Mouse (Mus musculus) left cerebral cortex, adult 9 months (tissue): ENCODE results near the gene Dgki.
A peak's percentile ranks its signal among the peaks of the same experiment; 100 is the strongest.

Source experiments
- DNase-seq, 2 experiments: peaks; one replicate each; pipeline ENCODE4 v3.0.0; 2022; ENCODE audit warnings: low spot score in 2 of 2

The Dgki gene

GRCm38 (mm10) chr6:36858258-36859041 lies 441.5 kb downstream of the Dgki start:
- no peak for DNase-seq

GRCm38 (mm10) chr6:36857627-36858257 lies 442.2 kb downstream of the Dgki start:
- no peak for DNase-seq

DNA sequence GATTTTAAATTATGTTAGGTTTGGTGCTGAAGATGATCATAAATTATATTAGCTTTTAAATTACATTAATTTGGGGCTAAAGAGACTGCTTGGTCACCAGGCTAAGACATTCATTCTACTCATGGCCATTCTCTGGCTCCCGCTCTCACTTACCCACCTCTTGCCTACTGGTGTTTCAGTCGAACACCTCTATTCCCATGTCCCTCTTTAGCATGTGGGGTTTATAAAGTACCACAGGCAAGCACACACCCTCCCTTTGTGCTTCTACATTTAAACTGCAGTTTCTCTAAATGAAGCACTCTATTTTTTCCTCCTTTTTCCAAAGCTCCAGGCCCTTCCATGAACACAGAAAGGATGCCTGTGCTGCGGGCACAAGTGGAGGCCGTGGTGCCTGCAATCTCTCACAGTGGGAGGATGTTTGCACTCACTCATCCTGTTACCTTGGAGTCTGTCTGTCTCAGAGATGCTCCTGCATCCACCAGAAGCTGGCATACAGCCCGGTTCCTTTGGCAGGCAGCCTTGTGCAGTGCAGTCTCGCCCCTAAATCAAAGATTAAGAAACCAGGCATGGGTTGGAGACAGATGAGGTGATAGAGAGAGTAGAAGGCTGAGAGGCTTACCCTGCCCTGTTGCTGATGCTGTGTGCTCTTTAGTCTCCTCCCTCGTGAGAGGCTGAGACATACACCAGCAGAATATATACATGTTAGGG lies 449.4 kb downstream of the Dgki start:
- peak; percentile 73 to 92 for DNase-seq

- no peak for DNase-seq
These were observed 454.7 kb downstream of the Dgki start for GRCm38 (mm10) chr6:36845288-36845687.

DNA sequence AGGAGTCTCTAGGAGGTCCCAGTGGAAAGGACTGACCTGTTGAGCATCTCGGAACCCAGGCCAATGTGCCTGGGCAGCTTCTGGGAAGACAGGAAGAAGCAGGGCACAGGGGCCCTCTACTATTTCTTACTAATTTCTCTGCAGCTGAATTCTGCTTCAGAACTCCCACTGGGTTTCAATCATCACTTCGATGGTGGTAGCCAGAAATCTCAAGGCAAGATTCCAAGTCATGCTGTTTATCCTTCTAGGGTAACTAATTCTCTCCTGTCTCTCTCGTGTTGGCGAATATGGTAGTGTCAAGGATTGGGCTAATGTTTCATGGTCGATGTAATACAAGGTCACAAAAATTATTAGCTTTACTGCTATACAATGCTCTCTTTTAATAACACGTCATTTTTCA lies 455.7 kb downstream of the Dgki start:
- DNase-seq: peak in 1 of 2 experiments; percentile 42

DNA sequence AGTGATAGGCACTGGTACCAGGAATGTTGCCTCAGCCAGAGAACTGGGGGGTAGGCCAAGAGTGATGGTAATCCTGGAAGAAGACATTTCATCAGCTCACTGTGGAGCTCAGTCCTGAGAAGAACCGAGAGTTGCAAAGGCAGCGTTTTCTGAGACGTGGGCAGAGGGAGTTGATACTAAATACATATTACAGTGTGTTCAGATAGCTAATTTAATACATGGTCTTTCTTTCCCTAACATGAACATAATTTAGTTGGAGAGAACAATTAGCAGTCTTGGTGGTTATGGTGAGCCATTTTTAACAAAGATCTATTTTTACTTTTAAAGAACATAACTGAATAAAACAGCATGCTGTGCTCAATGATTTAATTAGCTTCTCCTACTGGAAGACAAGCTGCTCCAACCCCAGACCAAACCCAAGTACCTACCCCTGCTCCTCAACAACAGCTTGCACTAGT lies 456.9 kb downstream of the Dgki start:
- DNase-seq: peak; percentile 53 to 55

DNA sequence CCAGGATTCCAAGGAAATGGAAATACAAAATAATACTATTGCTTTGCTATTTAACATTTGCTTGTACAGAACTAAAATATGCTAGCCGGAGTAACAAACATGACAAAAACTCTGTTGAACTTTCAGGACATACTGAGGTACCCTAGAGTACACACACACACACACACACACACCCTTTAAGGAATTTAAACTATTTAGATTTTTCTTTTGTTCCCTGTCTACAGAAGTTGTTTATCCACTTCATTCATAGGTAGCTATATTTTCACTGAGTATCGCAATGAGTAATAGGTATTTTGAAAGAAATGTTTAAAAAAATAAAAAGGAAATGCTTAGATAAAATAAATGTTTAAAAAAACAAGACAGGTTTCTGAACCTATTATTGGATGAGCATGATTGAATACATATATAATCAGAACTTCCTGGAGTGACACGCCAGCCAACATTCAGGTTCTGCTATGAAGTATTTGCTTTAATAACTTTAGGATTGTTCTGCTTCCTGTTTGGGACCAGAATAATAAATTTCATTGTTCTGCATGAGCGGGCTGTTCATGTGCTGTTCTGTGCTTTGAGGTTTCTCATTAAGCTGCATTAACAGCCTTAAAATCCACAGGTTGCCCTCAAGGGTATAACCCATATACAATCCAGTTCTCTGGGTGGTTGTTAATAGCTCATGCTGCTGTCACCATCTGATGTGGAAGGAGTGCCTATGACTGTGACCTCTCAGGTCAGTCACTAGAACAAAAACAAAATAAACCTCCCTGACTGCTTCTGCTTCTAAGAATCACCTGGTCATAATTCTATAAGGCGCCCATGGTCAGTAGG lies 457.7 kb downstream of the Dgki start:
- DNase-seq: no peak

- DNase-seq: no peak
These were observed 458.3 kb downstream of the Dgki start for GRCm38 (mm10) chr6:36841701-36842100.

DNA sequence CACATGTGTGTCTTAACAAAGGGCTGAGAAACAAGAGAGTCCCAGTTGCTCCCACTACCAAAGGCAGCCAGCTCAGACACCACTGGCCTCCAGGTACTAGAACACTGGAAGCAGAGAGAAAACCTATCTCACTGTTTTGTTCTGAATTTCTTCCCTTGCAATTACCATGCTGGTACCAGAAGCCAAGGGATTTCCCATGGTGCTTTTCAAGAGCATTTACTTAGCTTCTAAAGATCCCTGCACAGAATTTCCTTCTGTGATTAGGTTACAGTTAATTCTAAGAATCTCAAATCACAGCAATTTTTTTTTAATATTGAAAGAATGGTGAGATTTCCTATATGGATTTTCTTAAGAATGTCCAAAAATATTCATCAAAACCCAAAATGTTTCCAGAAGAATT lies 458.8 kb downstream of the Dgki start:
- DNase-seq: no peak

DNA sequence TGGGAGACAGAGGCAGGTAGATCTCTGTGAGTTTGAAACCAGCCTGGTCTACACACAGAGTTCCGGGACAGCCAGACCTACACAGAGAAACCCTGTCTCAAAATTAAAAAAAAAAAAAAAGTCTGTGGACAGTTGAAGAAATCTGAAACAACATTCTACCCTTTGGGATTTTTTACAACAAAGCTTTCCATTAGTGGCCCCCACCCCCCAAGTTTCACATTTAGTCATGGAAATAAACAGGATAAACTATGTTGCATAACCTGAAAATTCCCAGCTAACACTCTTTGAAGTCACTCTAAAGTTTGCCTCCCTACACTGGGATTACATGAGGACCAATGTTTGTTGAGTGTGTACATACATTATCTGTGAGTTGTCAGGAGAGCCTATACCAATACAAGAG lies 461.2 kb downstream of the Dgki start:
- DNase-seq: no peak

DNA sequence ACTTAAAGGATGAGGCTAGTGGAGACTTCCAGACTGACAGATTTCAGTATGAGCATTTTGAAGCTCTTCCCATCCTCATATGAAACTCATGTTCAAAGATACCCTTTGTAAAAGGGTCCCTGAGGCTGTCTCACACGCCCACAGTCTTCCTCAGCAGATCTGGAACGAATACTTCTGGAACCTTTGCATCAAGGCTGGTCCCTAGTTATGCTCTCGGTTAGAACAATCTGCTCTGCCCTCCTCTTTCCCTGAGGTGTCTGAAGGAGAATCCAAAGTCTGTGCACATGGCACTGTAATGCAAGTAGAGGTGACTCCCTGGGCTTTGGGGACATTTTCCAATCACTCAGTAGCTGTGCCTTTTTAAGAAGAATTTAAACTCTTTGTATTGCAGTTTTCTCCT lies 464.6 kb downstream of the Dgki start:
- no peak for DNase-seq

DNA sequence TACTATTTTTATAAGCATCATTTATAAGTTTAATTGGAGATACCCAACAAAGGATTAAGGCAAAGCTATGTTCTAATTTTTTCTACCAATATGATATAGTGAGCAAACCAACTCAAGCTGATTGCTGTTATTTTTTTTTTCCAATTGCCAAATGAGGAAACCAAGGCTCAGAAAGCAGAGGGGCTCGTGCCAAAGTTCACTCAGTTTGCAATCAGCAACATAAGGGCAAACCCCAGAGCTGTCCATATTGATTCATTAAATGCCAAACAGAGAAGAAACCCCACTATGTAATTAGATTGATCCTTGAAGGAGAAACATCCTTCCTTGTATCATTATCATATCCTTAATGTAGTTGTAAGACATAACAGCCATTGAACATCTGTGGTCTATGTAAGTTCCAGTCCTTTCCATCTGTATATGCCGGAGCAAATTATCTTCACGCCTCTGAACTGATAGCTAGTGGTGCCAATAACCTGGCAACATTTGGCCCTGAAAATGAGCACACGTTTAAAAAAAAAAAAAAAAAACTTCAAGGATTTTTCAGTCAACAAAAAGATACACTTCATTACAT lies 465.2 kb downstream of the Dgki start:
- DNase-seq: no peak

DNA sequence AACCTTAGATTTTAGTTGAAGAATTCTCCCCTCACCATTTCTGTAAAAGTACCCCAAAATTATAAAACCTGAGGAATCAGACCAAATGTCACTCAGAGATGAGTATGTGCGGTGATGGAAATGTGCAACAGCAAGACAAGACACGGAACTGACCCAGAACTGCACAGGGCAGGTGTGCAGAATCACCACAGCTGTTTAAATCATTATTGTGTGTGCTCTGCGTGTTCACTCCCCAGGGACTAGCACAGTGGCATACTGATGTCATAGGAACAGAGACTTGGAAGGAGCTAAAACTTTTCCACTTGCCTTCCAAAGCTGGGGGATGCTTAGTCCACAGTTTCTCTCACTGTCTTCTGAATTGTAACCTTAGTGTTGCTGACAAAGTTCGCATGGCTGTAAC lies 467.3 kb downstream of the Dgki start:
- DNase-seq: no peak

- DNase-seq: no peak
These were observed 467.8 kb downstream of the Dgki start for GRCm38 (mm10) chr6:36832207-36832606.

DNA sequence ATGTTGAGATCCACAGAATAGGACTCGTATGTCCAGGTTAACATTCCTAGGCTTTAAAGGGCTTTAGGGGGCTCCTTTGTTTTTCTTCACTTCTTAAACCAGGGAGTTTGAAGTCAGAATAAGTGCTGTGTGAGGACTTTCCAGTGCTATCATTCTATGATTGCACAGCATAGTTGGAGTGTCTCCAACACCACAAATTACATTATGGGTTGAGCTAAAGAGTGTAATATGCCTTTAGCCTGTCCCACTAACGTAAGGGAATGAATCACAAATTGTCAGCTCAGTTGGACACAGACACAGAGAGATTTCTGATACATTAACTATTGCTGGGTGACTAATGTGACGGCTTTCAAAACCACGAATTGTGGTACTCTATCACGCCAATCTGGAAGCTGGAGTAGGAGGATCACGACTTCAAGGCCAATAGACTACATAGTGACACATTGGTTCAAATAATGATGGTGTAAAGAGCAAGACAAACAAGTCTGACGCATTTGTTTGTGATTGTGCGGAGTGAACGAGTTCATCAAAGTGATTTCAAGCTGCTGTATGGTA lies 469.5 kb downstream of the Dgki start:
- no peak for DNase-seq

- no peak for DNase-seq
These were observed 480.3 kb downstream of the Dgki start for GRCm38 (mm10) chr6:36819784-36820050.

DNA sequence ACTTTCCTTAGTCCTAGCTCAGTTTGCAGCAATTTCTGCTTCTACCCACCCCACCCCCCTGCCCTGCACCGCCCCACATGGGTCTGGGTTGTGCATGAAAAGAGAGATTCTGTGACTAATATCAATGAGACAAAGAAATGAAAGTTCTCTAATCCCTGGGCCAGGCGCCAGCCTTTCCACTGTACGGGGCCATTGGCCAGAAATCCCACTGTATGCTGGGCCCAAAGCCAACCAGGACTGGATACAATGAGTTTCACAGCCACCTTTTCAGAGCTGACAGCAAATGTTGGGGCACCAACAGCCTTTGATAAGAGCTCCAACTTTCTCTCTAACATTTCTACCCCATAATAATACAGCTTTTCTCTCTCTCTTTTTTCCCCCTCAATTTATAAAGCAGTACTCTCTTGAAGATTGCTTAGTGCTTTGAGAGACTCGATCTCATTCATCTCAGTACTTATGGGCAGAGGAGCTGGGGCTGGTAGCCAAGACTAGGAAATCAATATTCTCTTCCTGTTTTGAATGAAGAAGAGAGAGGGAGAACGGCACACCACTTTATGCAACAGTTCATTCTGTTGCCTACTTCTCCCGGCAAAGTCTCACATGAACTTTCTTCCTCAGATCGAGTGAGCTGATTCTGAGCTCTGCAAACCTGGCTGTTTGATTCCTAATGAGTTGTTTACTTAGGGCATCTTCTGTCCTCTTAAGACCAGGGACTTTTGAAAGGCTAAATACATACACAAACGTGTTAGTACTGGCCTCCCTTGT lies 480.8 kb downstream of the Dgki start:
- peak; percentile 75 to 86 for DNase-seq

DNA sequence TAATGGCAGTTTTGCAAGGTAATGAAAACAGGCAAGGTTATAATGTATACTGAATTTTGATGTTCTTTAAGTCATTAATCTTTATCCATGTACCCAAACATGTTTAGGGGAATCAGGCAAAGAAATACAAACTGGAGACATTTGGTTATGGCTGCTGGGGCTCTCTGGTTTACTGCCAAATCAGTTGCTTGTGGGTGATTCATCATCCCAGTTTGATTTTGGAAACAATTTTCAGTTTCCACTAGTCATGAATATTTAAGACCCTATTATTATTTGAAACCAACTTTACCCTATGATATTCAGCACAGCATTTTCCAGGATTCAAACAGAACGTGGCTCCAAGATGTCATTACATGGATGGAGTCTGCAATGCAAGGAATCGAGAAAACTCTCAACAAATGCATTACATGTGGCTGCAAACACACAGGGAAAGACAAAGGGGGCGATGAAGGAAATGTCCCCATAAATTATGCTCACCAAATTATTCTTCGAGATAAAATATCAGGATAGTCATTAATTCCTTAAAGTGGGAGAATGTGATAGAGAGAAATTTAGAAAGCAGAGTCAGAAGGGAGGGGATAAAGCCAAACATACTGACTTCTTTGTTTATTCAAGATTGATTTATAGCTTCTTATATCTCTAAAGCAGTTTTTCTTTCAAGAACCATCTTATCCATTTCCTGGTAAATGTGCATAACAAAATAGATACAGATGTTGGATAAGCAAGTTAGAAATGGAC lies 481.5 kb downstream of the Dgki start:
- no peak for DNase-seq

DNA sequence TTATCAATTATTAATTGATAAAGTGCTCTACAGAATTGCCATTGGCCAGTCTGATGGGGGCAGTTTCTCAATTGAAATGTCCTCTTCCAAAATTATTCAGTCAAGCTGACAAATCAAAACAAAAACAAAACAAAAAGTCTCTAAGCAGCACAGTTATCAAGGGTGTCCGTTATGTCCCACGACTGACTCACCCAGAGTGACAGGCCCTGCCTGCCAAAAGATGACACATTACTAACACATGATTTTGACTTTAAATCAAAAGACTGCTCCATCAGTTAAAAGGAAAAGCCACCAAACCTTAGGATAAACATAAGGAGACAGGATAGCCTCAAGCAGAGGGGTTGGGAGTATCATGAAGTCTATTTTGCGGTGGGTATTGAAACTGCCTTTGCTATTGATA lies 483.3 kb downstream of the Dgki start:
- DNase-seq: no peak

GRCm38 (mm10) chr6:36815992-36816391 lies 484.0 kb downstream of the Dgki start:
- DNase-seq: no peak
